Mouse (Mus musculus) hindlimb bud, embryonic 11.5 days (tissue): ENCODE measurements around the gene Smarcd2.
A peak's percentile ranks its signal among the peaks of the same experiment; 100 is the strongest.

Experiments used
- DNase-seq: peaks from one replicate; pipeline ENCODE4 v3.0.0-alpha.2; 2012; ENCODE audit warnings: low read depth, low spot score; ENCODE audit errors: extremely low spot score

Gene Smarcd2

DNA sequence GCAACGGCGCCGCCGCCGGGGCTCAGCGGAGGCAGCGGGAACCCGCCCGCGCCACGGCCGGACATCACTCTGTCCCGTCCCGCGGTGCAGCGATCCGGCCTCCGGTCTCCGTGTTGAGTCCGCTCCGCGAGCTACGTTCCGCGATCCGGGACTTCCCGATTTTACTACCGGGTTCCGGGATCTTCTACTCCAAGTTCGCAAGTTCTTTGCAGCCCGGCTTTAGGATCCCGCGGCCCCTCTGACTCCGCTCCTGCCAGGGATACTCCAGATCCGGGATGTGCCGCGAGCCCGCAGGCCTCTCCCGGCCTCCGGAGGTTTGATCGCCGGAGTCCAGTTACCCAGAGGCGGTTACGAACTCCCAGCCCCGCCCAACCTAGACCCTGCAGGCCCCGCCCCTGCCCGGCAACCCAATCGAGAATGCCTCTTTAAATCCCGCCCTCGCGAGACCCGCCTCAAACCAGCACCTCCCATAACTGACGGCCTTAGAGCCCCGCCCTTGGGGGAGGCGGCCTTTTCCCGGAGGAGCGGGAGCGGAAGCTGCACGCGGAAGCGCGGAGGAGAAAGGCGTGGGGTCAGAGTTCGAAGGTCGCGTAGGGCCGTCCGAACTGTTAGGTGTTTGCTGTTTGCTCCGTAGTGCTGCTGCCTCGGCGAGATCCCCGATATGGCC, at the start of gene Smarcd2:
Gene Smarcd2 (minus strand): TSS at position 329 of the 667 bp plus-strand sequence.
- peak; percentile 89 for DNase-seq

DNA sequence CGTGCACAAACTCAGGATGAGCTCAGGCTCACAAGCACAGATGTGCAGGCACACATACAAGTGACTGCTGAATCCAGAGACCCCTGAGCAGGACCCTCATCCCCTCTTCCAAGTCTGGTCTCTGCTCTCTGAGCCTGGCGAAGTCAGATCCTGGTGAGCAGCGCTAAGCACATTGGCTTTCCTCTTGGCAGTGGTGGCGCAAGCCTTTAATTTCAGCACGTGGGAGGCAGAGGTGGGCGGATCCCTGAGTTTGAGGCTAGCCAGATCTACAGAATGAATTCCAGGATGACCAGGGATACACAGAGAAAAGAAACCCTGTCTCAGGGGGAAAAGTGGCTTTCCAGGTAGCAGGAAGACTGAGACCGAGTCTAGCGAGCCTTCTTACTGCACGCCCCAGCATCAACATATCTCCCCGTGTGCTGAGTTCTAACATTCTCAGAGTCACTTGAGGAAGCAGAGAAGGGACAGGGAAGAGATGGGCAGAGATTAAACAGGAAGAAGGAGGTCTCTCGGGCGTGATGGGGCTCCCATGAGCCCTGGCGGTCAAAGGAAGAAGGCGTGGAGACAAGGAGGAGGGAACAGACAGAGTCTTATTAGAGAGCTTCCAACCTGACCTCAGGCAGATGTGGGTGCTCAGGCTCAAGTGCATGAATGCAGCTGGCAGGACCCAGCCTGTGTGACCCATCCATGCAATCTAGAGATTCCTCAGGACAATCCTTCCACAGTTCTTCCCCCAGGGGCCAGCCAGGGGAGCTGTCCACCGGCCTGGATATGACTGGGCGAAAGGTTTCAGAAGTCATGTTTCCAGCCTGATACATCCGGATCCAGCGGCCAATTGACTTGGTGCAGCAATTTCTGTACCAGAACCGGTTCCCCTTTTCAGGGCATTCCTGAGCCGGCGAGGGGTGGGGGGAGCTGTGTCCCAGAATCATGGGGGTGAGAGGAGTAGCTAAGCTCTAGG, 45.9 kb upstream of the Smarcd2 start:
- DNase-seq, result no peak

DNA sequence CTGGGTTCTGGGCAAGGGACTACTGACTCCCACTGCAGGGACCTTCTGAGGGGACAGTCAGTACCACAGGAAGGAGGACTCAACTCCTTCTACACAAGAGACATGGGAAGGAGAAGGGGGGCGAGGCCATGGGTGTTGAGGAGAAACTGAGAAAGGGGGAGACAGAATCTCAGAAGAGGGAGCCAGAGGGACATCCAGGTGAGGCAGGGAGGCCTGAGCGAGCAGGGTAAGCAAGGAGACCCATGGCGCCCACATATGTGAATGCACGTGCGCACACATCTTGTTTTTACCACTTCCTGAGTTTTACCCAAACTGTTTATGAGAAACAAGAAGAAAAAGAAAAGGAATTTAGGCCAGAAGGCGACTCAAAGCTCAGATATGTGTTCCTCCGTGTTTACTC, 45.0 kb upstream of the Smarcd2 start:
- no peak for DNase-seq

DNA sequence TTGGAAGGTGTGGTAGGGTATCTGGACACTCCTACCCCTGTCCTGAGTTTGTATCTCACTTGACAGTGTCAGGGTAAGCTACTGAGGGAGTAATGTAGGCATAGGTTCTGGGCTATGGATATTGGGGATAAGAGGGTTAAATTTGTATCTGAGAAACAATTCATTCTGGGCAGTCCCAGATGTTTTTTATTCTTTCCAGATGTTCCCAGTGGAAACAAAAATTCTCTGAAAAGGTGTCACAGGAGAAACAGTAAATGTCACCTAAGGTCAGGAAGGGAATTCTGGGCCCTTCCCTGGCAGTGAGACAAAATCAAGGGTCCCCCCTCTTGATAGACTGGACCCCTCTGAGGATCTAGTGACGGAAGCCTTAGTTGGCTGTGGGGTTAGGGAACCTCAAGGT, 43.6 kb upstream of the Smarcd2 start:
- DNase-seq, result peak; percentile 63

DNA sequence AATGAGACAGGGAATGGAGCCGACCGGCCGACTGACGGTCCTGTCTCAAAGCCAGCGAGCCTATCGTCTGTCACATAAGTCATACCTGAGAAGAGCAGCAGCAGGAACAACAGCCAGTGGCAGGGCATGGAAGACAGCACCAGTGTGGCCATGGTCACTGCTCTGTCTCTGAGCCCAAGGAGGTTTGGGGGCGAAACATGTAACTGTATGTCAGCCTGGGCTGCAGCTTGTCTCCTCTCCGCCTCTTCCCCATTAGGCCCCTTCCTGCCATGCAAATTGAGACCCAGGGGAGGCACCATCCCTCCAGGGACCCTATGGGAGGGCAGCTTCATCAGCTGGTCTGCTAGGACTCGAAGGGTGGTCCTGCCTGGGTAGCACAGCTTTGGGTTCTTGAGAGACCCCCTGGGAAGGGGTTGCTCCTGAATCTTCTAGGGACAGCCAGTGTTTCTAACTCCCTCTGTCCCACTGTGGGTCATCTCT, 41.6 kb upstream of the Smarcd2 start, which contains the start of gene Cd79b:
Gene Cd79b (minus strand): TSS at position 430 of the 480 bp plus-strand sequence.
- no peak for DNase-seq

DNA sequence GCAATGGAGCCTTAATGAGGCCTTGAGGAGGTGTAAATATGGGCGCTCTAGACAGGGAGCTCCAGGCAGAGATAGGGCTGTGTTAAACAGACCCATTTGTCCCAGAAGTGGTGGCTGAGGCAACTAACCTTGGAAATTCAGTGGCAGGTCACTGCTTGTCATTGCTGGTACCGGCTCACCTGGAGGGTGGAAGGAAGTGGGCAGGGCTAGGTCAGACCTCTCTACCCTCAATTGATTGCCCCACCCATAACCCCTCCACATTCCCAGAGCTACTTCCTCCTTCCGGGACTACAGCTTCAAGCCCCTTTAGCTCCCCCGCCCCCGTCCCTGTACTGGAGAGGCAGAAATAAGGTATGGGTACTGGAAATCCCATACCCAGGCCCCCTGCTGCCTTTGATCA, 40.8 kb upstream of the Smarcd2 start:
- DNase-seq, result no peak

DNA sequence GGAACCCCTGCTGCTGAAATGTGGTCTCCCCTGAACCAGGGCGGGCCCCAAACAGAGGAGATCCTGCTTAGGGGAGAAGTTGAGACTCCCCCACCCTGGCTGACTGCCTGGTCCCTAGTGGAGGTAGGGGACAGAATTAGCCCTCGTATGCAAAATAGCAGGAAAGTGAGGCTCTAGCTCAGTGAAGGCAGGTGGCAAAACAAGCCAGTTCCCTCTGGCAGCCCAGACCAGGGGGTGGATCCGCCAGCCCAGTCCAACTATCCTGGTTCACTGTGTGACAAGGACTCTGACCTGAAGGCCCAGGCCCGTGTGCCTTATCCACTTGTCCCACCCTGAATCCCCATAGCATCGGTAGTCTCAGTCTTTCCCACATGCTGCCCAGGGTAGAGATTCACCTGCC, 37.4 kb upstream of the Smarcd2 start:
- no peak for DNase-seq

DNA sequence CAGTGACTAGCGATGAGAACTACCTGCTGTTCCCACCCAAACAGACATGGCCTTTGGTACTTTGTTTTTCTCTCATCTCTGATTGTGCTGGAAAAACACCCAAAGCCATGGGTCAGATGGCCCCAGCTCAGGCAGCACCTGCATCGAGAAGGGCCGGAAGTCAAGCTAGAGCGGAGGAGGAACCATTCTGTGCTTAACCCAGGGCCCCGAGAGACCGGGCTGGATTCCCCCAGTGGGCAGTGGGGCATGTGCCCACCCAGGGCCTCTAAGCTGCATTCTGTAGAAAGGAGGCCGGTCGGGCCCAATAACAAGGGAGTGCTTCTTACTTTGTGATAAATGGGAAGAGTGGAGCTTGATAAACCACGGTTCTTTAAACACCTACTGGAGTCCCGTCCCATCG, 35.4 kb upstream of the Smarcd2 start:
- no peak for DNase-seq

DNA sequence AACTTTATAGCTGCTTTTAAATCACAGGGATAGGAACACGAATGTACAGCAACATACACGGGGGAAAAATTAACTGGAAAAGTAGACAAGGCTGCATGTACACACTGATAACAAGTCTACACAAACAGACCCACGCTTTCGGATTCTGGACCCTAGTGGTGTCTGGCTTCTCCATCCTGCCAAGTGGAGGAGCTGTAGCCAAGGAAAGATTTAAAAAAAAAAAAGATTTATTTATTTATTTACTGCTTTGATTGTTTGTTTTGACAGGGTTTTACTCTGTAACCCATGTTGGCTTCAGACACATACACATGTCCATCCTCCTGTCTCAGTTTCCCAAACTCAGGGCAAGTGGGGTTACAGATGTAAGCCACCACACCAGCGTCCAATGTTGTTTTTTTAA, 34.7 kb upstream of the Smarcd2 start:
- no peak for DNase-seq

DNA sequence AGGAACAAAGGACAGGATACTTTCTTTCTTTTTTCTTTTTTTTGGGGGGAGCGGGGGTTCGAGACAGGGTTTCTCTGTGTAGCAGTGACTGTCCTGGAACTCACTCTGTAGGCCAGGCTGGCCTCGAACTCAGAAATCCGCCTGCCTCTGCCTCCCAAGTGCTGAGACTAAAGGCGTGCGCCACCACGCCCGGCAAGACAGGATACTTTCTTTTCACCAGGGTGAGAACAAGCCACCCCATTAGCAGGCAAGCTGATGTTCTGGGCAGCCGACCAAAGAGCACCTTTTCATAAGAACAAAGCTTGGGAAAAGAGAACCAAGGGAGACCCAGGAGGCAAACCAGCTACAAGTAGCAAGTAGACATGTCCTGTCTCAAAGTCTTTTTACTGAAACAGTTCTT, 34.0 kb upstream of the Smarcd2 start:
- no peak for DNase-seq

DNA sequence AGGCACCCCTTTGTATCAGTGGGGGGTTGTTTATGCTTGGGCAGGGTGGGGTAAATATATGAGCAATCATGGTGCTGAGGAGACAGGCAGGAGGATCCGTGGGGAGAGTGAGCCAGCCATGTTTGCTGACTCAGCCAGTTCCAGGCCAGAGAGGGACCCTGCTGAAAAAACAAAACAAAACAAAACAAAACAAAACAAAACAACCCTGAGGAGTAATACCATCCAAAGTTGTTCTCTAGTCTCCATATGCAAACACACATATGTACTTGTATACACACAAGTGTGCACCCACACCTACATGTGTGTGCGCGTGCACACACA, 33.3 kb upstream of the Smarcd2 start:
- no peak for DNase-seq

DNA sequence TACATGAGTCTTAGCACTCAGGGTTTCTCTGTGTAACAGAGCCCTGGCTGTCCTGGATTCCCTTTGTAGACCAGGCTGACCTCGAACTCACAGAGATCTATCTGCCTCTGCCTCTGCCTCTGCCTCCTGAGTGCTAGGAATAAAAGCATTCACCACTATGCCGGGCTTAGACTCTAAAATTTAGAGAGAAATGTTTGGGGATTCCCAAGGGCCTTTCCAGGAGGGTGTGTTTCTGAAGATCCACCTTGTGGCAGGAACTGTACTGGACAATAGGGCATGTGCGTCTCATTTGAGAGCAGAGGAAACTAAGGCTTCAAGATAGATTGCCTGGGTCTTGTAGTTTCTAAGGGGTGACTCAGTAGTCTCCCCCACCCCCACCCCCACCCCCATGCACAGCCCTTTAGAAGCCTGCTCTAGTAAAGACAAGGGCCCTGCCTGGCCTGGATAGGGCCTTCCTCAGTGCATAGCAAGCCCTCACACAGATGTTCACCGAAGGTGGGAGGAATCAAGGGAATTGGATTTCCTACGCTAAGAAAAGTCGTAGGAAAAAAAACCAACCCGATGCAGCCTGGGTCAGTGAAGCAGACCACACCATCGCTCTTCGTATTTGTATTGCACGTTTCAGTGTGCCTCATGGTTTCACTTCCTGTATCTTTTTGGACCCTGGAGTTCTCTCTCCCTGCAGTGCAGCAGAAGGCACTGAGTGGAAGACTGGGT, 32.7 kb upstream of the Smarcd2 start:
- DNase-seq, result no peak

DNA sequence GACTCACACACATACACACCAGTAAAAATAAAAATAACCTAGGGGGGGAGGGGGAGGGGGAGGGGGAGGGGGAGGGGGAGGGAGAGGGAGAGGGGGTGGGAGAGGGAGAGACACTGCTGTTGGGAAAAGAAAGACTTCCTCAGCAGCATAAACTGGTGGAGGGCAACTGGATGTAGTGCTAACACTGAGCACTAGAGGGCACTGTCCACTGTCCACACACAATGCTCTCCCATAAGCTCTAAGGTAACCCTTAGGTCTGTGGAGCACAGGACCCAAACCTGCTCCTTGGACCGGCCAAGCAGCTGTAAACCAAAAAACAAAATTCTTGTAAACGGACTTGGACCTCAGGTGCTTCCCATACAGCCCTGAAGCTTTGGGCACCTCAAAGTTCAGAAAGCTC, 29.9 kb upstream of the Smarcd2 start:
- peak; percentile 49 for DNase-seq

DNA sequence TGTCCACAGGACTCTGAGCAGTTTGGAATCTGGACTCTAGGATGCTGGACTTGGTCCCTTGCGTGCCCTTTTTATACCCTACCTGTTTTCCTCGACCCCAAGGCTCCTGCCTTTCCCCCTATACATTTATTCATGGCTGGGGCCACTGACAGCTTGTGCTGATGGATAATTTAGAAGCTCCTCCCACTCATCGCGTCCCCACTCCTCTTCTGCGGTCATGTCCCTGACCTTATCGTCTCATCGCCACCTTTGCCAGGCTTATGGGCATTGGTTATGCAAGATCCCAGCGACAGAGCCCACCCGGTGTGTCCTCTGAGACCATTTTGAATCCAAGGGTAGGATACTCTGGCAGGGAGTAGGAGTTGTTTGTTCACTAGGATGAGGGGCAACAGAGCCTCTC, 29.0 kb upstream of the Smarcd2 start, which contains the start of gene Gh:
Gene Gh (minus strand): TSS at position 101 of the 400 bp plus-strand sequence.
- DNase-seq, result no peak

DNA sequence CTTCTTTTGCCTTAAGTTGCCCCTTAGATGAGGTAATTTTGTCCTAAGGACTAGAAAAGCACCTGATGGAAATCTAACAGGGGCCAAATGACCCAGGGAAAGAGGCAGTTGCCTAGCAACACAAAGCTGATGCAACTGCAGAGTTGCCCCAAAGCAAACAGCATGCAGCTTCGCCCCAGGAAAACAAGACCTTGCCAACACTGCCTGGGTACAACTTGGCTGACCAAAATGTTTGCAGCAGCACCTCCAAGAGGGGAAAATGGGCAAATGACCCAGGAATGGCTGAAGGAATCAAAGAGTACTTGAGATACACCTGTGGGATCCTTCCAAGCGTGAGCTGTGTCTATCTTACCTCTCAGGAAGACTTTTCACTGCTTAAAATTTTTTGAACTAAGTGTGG, 19.1 kb upstream of the Smarcd2 start:
- no peak for DNase-seq

DNA sequence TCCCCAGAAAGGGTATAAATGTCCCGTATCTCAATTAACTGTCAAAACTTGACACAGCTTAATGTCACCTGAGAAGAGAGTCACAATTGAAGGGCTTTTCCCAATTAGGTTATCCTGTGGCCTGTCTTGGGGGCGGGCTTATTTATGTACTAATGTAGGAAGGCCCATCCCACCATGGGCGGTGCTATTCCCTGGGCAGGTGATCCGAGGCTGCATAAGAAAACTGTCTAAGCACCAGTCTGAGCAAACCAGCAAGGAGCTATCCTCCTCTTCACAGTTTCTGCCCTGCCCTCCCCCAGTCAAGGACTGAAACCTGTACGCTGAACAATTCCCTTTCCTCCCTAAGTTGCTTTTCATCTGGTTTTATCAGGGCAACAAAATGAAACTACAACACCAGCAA, 17.6 kb upstream of the Smarcd2 start:
- no peak for DNase-seq

DNA sequence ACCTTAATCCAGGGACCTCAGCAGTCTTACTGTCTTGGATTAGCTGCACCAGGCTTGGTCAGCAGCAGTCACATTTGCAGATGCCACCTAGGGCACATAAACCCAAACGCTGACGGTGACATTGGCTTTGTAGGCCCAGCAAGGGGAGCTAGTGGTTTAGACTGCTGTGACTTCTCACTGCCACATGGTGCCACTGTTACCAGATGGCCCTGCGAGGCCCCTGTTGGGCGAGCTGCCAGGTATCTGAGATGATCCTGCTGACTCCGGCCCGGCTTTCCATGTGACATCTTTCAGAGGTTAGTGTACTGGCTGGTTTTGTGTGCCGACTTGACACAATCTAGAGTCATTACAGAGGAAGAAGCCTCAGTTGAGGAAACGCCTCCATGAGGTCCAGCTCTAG, 16.6 kb upstream of the Smarcd2 start:
- no peak for DNase-seq

DNA sequence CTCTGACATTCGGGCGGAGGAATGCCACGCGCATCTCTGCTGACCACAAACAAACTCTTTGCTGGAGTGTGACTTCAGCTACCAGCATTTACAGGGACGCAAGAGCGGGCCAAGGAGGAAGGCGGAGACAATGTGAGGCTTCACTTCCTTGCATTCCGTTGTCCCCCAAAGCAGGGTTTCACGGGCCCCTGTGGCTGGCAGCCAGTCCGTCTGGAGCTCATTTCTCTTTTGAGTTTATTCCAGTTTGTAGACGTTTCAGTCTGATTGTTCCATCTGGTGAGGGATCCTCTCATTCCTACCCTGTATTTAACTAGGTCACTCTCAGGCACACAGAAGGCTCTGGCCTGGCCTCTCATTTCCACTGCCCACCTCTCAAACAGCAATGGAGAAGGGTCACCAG, 14.2 kb upstream of the Smarcd2 start:
- DNase-seq, result no peak

DNA sequence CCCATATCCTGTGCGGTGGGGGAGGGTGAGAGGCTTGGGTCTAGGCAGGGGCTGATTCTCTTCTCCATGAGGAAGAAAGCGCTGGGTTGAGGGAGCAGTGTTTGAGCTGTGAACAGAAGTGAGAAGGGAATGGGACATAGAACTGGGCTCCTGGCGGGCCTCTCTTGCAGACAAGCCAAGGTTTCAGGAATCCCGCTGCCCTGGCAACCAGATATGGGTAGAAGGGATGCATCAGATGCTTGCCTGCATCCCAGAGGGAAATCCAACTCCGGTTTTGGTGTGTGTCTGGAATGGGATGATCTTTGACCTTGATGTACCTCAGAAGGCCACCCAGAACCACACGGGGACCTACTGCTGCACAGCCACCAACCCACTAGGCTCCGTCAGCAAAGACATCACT, 13.4 kb upstream of the Smarcd2 start:
- DNase-seq, result no peak

DNA sequence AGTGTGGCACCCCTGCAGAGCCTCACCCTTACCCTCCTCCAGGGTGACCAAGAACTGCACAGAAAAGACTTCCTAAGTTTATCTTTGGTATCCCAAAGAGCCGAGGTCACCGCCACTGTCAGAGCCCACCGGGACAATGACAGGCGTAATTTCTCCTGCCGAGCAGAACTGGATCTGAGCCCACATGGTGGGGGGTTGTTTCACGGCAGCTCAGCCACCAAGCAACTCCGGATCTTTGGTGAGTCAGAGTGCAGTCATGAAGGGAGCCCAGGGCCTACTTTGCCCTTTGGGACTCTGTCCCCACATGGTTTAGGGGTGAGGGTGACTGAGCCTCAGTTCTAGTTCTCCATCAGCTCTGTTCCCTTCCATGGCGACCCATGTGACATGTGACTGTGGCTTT, 11.4 kb upstream of the Smarcd2 start:
- DNase-seq, result no peak

DNA sequence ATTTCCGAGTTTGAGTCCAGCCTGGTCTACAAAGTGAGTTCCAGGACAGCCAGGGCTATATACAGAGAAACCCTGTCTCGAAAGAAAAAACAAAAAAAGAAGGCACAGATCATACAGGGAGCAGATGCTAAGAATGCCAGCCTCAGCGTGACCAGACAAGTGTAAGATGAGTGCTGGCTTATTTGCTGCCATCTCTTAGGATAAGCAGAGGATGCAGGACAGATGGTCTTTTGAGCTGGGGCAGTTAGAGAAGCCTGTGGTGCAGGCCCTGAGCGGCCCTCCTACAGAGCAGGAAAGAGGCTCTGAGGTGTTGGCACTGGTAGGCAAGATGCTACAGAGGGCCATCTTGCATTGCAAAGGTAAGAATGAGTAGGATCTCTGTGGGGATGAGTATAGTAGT, 10.6 kb upstream of the Smarcd2 start:
- no peak for DNase-seq

DNA sequence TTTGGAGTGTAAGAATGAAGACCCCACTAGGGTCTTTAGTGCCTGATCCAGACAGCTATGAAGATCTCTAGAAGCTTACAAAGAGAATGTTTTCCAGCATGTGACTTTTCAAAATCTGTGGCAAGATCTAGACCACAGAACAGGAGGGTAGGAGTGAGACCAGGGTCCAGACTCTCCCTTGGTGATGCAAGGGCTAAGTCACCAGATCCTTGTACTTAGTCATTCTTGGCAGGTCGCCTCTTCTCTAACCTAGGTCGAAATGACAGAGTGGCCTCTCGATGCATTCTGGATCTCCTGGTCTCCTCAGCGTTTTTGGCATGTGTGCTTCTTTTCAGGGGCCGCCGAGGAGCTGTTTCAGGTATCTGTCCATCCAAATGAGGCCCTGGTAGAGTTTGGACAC, 9.7 kb upstream of the Smarcd2 start:
- no peak for DNase-seq
